Mouse (Mus musculus) kidney, postnatal 0 days (tissue): ENCODE data around the gene Cd6. TPM values are rescaled to one million over a fixed set of nuclear protein-coding genes. Genes with fewer than 3 reads are reported as not detected.

Experiments
- ATAC-seq: fragments of 200-750 bp; cut with Nextera tagmentation; replicated peaks from 2 replicates; pipeline ENCODE4 v1.8.0; 2017; ENCODE audit warnings: low read depth, moderate number of reproducible peaks, moderate TSS enrichment, moderate library complexity; ENCODE audit not compliant: low FRiP score
- DNase-seq: peaks from one replicate; pipeline ENCODE4 v3.0.0-alpha.2; 2016; ENCODE audit warnings: low spot score
- H3K27ac ChIP-seq: fragments of 300-500 bp; sonication (generic); 2 replicates; pipeline ENCODE4 v1.5.1; 2014; ENCODE audit warnings: mild to moderate bottlenecking
- H3K27me3 ChIP-seq: fragments of 300-500 bp; sonication (generic); 2 replicates; pipeline ENCODE4 v1.6.1; 2014; ENCODE audit warnings: low read length, mixed read lengths; ENCODE audit not compliant: insufficient read depth
- H3K36me3 ChIP-seq: fragments of 300-500 bp; sonication (generic); 2 replicates; pipeline ENCODE4 v1.6.1; 2014; ENCODE audit warnings: low read length, mixed read lengths; ENCODE audit not compliant: insufficient read depth
- H3K4me1 ChIP-seq: fragments of 300-500 bp; sonication (generic); replicated peaks from 2 replicates; pipeline ENCODE4 v1.6.1; 2014; ENCODE audit warnings: antibody characterized with exemption, low read length, mixed read lengths; ENCODE audit not compliant: insufficient read depth
- H3K4me2 ChIP-seq: fragments of 300-500 bp; sonication (generic); 2 replicates; pipeline ENCODE4 v1.6.1; 2014; ENCODE audit warnings: mild to moderate bottlenecking, low read length, moderate library complexity, mixed read lengths
- H3K4me3 ChIP-seq: fragments of 300-500 bp; sonication (generic); replicated peaks from 2 replicates; pipeline ENCODE4 v1.5.1; 2014; ENCODE audit warnings: low read depth, low read length
- H3K9ac ChIP-seq: fragments of 300-500 bp; sonication (generic); 2 replicates; pipeline ENCODE4 v1.6.1; 2014; ENCODE audit warnings: low read depth, low read length
- H3K9me3 ChIP-seq: fragments of 300-500 bp; sonication (generic); replicated peaks from 2 replicates; pipeline ENCODE4 v1.6.1; 2016; ENCODE audit warnings: low read length, inconsistent platforms, mixed read lengths
- CTCF ChIP-seq: IDR thresholded peaks from 2 replicates; pipeline ENCODE4 v1.5.1; 2016; ENCODE audit warnings: antibody characterized with exemption, low read depth, mild to moderate bottlenecking, moderate library complexity
- WGBS: fragments of 180-500 bp; shearing (Covaris S2); extraction: QIAGEN DNeasy Blood & Tissue Kit; methylation state at CpG from one replicate; pipeline ENCODE4 v1.1.7; 2014; 5-methylcytosine and 5-hydroxymethylcytosine counted together
- polyA plus RNA-seq: library from polyadenylated mRNA; unstranded; fragments of >200 nt; fragmentation: Nextera tagmentation; extraction: Ambion mirVana; gene quantifications from 2 replicates; pipeline ENCODE4 v1.2.1, GENCODE M21; 2015

The Cd6 gene
- polyA plus RNA-seq, 1 experiment from 2014 or later, result not detected

GRCm38 (mm10) chr19:10828321-10828720 lies 1.5 kb downstream of the Cd6 start:
- ATAC-seq (no peak), DNase-seq (no peak)
- Histone ChIP-seq H3K4me2 (no peak overlapping the region), H3K4me1 (no peaks in the 10 kb centered on the region), H3K4me3 (no peak overlapping the region), H3K36me3 (no peaks in the 10 kb centered on the region), H3K27ac (no peak overlapping the region), H3K9ac (no peak overlapping the region), H3K27me3 (no peaks in the 10 kb centered on the region), H3K9me3 (no peaks in the 10 kb centered on the region)
- no peak for TF ChIP-seq CTCF
- WGBS, result 87% methylated on average over 5 of the region's 5 CpGs

- 87% methylated on average over 7 of the region's 7 CpGs for WGBS
- H3K36me3 ChIP-seq, result no peaks in the 10 kb centered on the region
- no peak for TF ChIP-seq CTCF
Measured at GRCm38 (mm10) chr19:10824061-10824460, 5.8 kb downstream of the Cd6 start.

DNA sequence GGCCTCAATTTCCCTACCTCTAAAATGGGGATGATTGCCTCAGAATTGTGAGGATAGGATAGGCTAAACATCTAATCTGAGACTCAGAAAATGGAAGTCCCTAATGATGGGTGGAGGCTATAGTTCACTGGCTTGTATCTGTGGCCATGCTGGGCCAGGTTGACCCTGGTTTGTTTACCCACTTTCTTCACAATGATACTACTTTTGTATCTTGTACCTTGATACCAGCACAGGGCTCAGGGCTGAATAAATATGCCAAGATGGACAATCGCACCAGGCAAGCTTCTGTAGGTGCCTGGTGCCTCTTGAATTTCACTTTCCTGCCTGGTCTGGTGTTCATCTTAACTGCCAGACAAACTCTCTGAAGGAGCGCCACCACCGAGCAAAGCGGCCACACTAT lies 7.3 kb downstream of the Cd6 start:
- Histone ChIP-seq H3K4me3 (no peak overlapping the region), H3K9ac (no peak overlapping the region), H3K9me3 (no peaks in the 10 kb centered on the region), H3K27me3 (no peaks in the 10 kb centered on the region), H3K4me2 (no peak overlapping the region), H3K36me3 (no peaks in the 10 kb centered on the region), H3K4me1 (no peaks in the 10 kb centered on the region), H3K27ac (no peak overlapping the region)
- 89% methylated on average over 4 of the region's 4 CpGs for WGBS
- ATAC-seq (no peak), DNase-seq (no peak)
- TF ChIP-seq CTCF, result no peak

More at GRCm38 (mm10) chr19:10824061-10824460, 5.8 kb downstream of the Cd6 start:
- no peak overlapping the region for H3K9ac ChIP-seq
- no peak overlapping the region for H3K4me2 ChIP-seq
- DNase-seq (no peak), ATAC-seq (no peak)
- H3K27me3 ChIP-seq, result no peaks in the 10 kb centered on the region
- H3K9me3 ChIP-seq, result no peaks in the 10 kb centered on the region
- H3K4me3 ChIP-seq, result no peak overlapping the region
- H3K4me1 ChIP-seq, result no peaks in the 10 kb centered on the region
- H3K27ac ChIP-seq, result no peak overlapping the region

- WGBS, result 71% methylated on average over 7 of the region's 7 CpGs
- H3K36me3 ChIP-seq, result no peaks in the 10 kb centered on the region
- no peak overlapping the region for H3K4me2 ChIP-seq
- H3K27ac ChIP-seq, result no peak overlapping the region
- no peak overlapping the region for H3K9ac ChIP-seq
- no peaks in the 10 kb centered on the region for H3K27me3 ChIP-seq
- H3K9me3 ChIP-seq, result no peaks in the 10 kb centered on the region
- H3K4me3 ChIP-seq, result no peak overlapping the region
- H3K4me1 ChIP-seq, result no peaks in the 10 kb centered on the region
- no peak for DNase-seq
- ATAC-seq, result no peak
- no peak for TF ChIP-seq CTCF
Measured at GRCm38 (mm10) chr19:10821319-10821718, 8.5 kb downstream of the Cd6 start.

DNA sequence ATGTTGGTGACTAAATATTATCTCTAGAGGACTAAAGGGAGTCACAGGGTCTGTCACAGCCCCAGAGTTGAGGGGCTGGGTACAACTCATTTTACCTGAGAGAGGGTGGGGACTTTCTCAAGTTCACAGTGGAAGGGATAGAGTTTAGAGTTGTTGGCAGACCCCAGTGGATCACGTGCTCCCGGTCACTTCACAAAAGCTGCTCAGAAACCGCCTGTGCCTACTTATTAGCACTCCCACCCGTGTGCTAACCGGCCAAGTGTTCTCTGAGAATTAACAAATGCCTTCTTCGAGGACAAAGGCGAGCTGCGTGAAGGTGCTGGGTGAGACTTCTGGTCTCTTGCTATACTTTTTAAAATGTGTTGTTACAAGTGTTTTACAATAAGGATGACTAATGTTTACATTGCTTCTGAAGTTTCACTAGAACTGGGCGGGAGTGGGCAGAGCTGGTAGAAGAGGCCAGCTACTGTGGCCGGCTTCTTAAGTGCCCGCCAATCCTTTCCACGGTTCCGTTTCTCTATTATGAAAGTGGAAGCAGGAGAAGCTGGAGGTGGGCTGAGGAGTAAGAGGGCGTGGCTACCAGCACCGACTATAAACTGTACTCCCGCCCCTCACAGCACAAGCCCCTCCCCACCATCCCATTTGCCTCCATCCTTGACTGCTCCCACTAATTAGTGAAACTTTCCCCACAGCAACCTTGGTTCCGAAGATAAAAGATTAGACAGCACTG lies 11.5 kb downstream of the Cd6 start:
- Histone ChIP-seq H3K27ac (no peak overlapping the region), H3K27me3 (no peaks in the 10 kb centered on the region), H3K9me3 (no peaks in the 10 kb centered on the region), H3K9ac (no peak overlapping the region), H3K4me1 (no peaks in the 10 kb centered on the region), H3K36me3 (no peaks in the 10 kb centered on the region), H3K4me3 (peak overlapping the region; percentile 21), H3K4me2 (peak overlapping the region; percentile 49)
- ATAC-seq (peak; percentile 88), DNase-seq (peak; percentile 77)
- 12% methylated on average over 17 of the region's 17 CpGs for WGBS
- TF ChIP-seq CTCF, result no peak

GRCm38 (mm10) chr19:10816462-10816861 lies 13.4 kb downstream of the Cd6 start:
- Histone ChIP-seq H3K9ac (no peak overlapping the region), H3K36me3 (no peaks in the 10 kb centered on the region), H3K4me3 (no peak overlapping the region), H3K4me1 (no peaks in the 10 kb centered on the region), H3K27ac (no peak overlapping the region), H3K4me2 (no peak overlapping the region), H3K9me3 (no peaks in the 10 kb centered on the region), H3K27me3 (no peaks in the 10 kb centered on the region)
- DNase-seq (no peak), ATAC-seq (no peak)
- TF ChIP-seq CTCF, result no peak
- 68% methylated on average over 2 of the region's 2 CpGs for WGBS

DNA sequence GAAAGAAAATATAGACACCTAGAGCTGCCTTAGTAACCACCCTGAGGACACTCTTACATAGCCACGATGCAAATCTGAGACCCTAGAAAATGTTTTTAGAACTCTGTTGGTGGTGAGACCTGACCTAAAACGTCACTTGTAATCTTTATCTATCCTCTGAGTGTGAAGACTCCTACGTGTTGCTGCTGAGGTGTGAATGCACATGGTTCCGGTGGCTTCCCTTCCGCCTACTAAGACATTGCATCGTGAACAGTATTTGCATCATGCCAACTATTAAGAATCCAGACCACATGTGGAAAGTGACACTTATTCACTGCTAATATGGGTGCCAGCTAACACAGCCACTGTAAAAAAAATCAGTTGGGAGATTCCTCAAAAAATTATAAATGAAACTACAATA lies 14.0 kb downstream of the Cd6 start:
- no peak for TF ChIP-seq CTCF
- 82% methylated on average over 6 of the region's 6 CpGs for WGBS
- Histone ChIP-seq H3K4me1 (no peaks in the 10 kb centered on the region), H3K4me3 (no peak overlapping the region), H3K4me2 (no peak overlapping the region), H3K27ac (no peak overlapping the region), H3K27me3 (no peaks in the 10 kb centered on the region), H3K9ac (no peak overlapping the region), H3K9me3 (no peaks in the 10 kb centered on the region), H3K36me3 (no peaks in the 10 kb centered on the region)
- no peak for DNase-seq
- no peak for ATAC-seq
